Mouse (Mus musculus) cortical plate, adult 2 months (tissue): ENCODE measurements around the gene Bicc1.

Source experiments
- CTCF ChIP-seq: fragments of 200-500 bp; IDR thresholded peaks from 2 replicates; pipeline ENCODE4 v1.5.1; 2011; ENCODE audit warnings: mild to moderate bottlenecking, control low read depth, low read length; ENCODE audit not compliant: insufficient read depth; ENCODE audit errors: extremely low read depth
- POLR2A ChIP-seq: fragments of 200-500 bp; IDR thresholded peaks from 2 replicates; pipeline ENCODE4 v1.6.1; 2011; ENCODE audit warnings: mild to moderate bottlenecking, low read length, control low read depth; ENCODE audit not compliant: insufficient read depth; ENCODE audit errors: extremely low read depth

GRCm38 (mm10) chr10:71138132-71138851 lies 21.2 kb downstream of the Bicc1 start:
- no peak for TF ChIP-seq CTCF
- TF ChIP-seq POLR2A = no peak
